Mouse (Mus musculus): ENCODE measurements around the gene Cacng4. TPM values are rescaled to one million over a fixed set of nuclear protein-coding genes. Genes with fewer than 3 reads are reported as not detected.

Cacng4 gene
- total RNA-seq, 2 experiments from 2014 or later = 30.7 to 31.8 TPM

GRCm38 (mm10) chr11:107778859-107779258 is 15.5 kb downstream of the Cacng4 start:
- intact Hi-C loops (cut with DNase I) = no loop called here
- no peak for DNase-seq (ENCODE audit: low spot score in 2 of 2)

- no peak for DNase-seq (ENCODE audit: low spot score in 2 of 2)
- intact Hi-C loops (cut with DNase I) = no loop called here
Observed at GRCm38 (mm10) chr11:107777487-107777886, 16.9 kb downstream of the Cacng4 start.

GRCm38 (mm10) chr11:107773312-107773711 is 21.0 kb downstream of the Cacng4 start:
- DNase-seq (ENCODE audit: low spot score in 2 of 2) = no peak
- intact Hi-C loops (cut with DNase I) = no loop called here

GRCm38 (mm10) chr11:107772002-107772401 is 22.4 kb downstream of the Cacng4 start:
- intact Hi-C loops (cut with DNase I) = no loop called here
- DNase-seq (ENCODE audit: low spot score in 2 of 2) = no peak

GRCm38 (mm10) chr11:107768361-107768760 is 26.0 kb downstream of the Cacng4 start:
- no peak for DNase-seq (ENCODE audit: low spot score in 2 of 2)
- intact Hi-C loops (cut with DNase I) = no loop called here

GRCm38 (mm10) chr11:107766932-107767331 is 27.4 kb downstream of the Cacng4 start:
- no peak for DNase-seq (ENCODE audit: low spot score in 2 of 2)
- intact Hi-C loops (cut with DNase I) = no loop called here

GRCm38 (mm10) chr11:107762688-107763460 is 31.5 kb downstream of the Cacng4 start:
- DNase-seq (ENCODE audit: low spot score in 2 of 2) = no peak
- intact Hi-C loops (cut with DNase I) = no loop called here

- DNase-seq (ENCODE audit: low spot score in 2 of 2) = no peak
- intact Hi-C loops (cut with DNase I) = no loop called here
Observed at GRCm38 (mm10) chr11:107761790-107762500, 32.4 kb downstream of the Cacng4 start.

- no peak for DNase-seq (ENCODE audit: low spot score in 2 of 2)
- intact Hi-C loops (cut with DNase I) = no loop called here
Observed at GRCm38 (mm10) chr11:107760001-107760400, 34.4 kb downstream of the Cacng4 start.

GRCm38 (mm10) chr11:107759516-107759915 is 34.8 kb downstream of the Cacng4 start:
- intact Hi-C loops (cut with DNase I) = no loop called here
- peak in 1 of 2 experiments; percentile 34 for DNase-seq (ENCODE audit: low spot score in 2 of 2)

GRCm38 (mm10) chr11:107749114-107749513 is 45.2 kb downstream of the Cacng4 start:
- no peak for DNase-seq (ENCODE audit: low spot score in 2 of 2)
- intact Hi-C loops (cut with DNase I) = no loop called here

- intact Hi-C loops (cut with DNase I) = no loop called here
- no peak for DNase-seq (ENCODE audit: low spot score in 2 of 2)
Observed at GRCm38 (mm10) chr11:107748243-107749035, 45.9 kb downstream of the Cacng4 start.

- intact Hi-C loops (cut with DNase I) = no loop called here
- DNase-seq (ENCODE audit: low spot score in 2 of 2) = no peak
Observed at GRCm38 (mm10) chr11:107743100-107743499, 51.3 kb downstream of the Cacng4 start.

- DNase-seq (ENCODE audit: low spot score in 2 of 2) = no peak
- intact Hi-C loops (cut with DNase I) = no loop called here
Observed at GRCm38 (mm10) chr11:107738418-107739099, 55.8 kb downstream of the Cacng4 start.

- DNase-seq (ENCODE audit: low spot score in 2 of 2) = no peak
- intact Hi-C loops (cut with DNase I) = no loop called here
Observed at GRCm38 (mm10) chr11:107737886-107738285, 56.5 kb downstream of the Cacng4 start.

GRCm38 (mm10) chr11:107734133-107734532 is 60.2 kb downstream of the Cacng4 start:
- no peak for DNase-seq (ENCODE audit: low spot score in 2 of 2)
- intact Hi-C loops (cut with DNase I) = no loop called here

GRCm38 (mm10) chr11:107731498-107731897 is 62.9 kb downstream of the Cacng4 start:
- DNase-seq (ENCODE audit: low spot score in 2 of 2) = no peak
- intact Hi-C loops (cut with DNase I) = no loop called here

- intact Hi-C loops (cut with DNase I) = no loop called here
- DNase-seq (ENCODE audit: low spot score in 2 of 2) = peak; percentile 35 to 56
Observed at GRCm38 (mm10) chr11:107730940-107731339, 63.4 kb downstream of the Cacng4 start.

GRCm38 (mm10) chr11:107729141-107729540 is 65.2 kb downstream of the Cacng4 start:
- DNase-seq (ENCODE audit: low spot score in 2 of 2) = no peak
- intact Hi-C loops (cut with DNase I) = no loop called here

Measured in left cerebral cortex, postnatal 36 days (tissue).